Mouse (Mus musculus) midbrain, embryonic 12.5 days (tissue): ENCODE data around the gene Ndufa4l2. TPM values are rescaled to one million over a fixed set of nuclear protein-coding genes. Genes with fewer than 3 reads are reported as not detected.

Experiments
- ATAC-seq: fragments of 200-750 bp; cut with Nextera tagmentation; 2 replicates; pipeline ENCODE4 v1.8.0; 2017; ENCODE audit warnings: low read depth, moderate TSS enrichment, moderate library complexity; ENCODE audit not compliant: low FRiP score
- H3K27ac ChIP-seq: fragments of 300-500 bp; sonication (generic); replicated peaks from 2 replicates; pipeline ENCODE4 v1.5.1; 2016; ENCODE audit warnings: mild to moderate bottlenecking
- H3K27me3 ChIP-seq: fragments of 300-500 bp; sonication (generic); 2 replicates; pipeline ENCODE4 v1.6.1; 2016; ENCODE audit warnings: mild to moderate bottlenecking
- H3K36me3 ChIP-seq: fragments of 300-500 bp; sonication (generic); 2 replicates; pipeline ENCODE4 v1.6.1; 2016
- H3K4me1 ChIP-seq: fragments of 300-500 bp; sonication (generic); 2 replicates; pipeline ENCODE4 v1.6.1; 2016
- H3K4me2 ChIP-seq: fragments of 300-500 bp; sonication (generic); replicated peaks from 2 replicates; pipeline ENCODE4 v1.6.1; 2016; ENCODE audit warnings: mild to moderate bottlenecking, moderate library complexity
- H3K4me3 ChIP-seq: fragments of 300-500 bp; sonication (generic); 2 replicates; pipeline ENCODE4 v1.5.1; 2016; ENCODE audit warnings: mild to moderate bottlenecking
- H3K9ac ChIP-seq: fragments of 300-500 bp; sonication (generic); replicated peaks from 2 replicates; pipeline ENCODE4 v1.6.1; 2016; ENCODE audit warnings: mild to moderate bottlenecking, moderate library complexity
- H3K9me3 ChIP-seq: fragments of 300-500 bp; sonication (generic); 2 replicates; pipeline ENCODE4 v1.6.1; 2016; ENCODE audit warnings: mild to moderate bottlenecking
- WGBS: fragments of 180-500 bp; shearing (Covaris S2); methylation state at CpG from one replicate; pipeline ENCODE4 v1.1.7; 2016; 5-methylcytosine and 5-hydroxymethylcytosine counted together
- polyA plus RNA-seq: library from polyadenylated mRNA; unstranded; fragments of >200 nt; fragmentation: Nextera tagmentation; extraction: Ambion mirVana; gene quantifications from 2 replicates; pipeline ENCODE4 v1.2.1, GENCODE M21; 2016

Gene Ndufa4l2
- polyA plus RNA-seq: 7.0 and 7.6 TPM in 2 replicates

GRCm38 (mm10) chr10:127514764-127515163, at the start of gene Ndufa4l2:
Ndufa4l2 (plus strand) TSS chr10:127514967.
- Histone ChIP-seq H3K9ac (peak within 1 kb of the TSS; percentile 41; the same call in 1 of the 2 replicates), H3K9me3 (0 out of 2 replicates have a peak, but pooled peaks cover under 1% of the 10 kb centered on the region), H3K36me3 (peaks cover 20% of the 10 kb centered on the region), H3K27ac (peak within 1 kb of the TSS; percentile 95), H3K4me3 (peak within 1 kb of the TSS; percentile 19; the same call in 1 of the 2 replicates), H3K4me1 (peaks cover 78% of the 10 kb centered on the region), H3K4me2 (peak within 1 kb of the TSS; percentile 88), H3K27me3 (peaks cover 92% of the 10 kb centered on the region)
- WGBS: 8% methylated on average over 6 of the region's 6 CpGs
- ATAC-seq: no peak

GRCm38 (mm10) chr10:127471281-127471988, 43.3 kb upstream of the Ndufa4l2 start:
- H3K9me3 ChIP-seq: no peaks in the 10 kb centered on the region
- no peak for ATAC-seq
- no peaks in the 10 kb centered on the region for H3K4me1 ChIP-seq
- H3K36me3 ChIP-seq: peaks cover 46% of the 10 kb centered on the region
- H3K4me3 ChIP-seq: no peak overlapping the region
- no peak overlapping the region for H3K27ac ChIP-seq
- no peaks in the 10 kb centered on the region for H3K27me3 ChIP-seq
- no peak overlapping the region for H3K9ac ChIP-seq
- WGBS: 72% methylated on average over 15 of the region's 15 CpGs
- H3K4me2 ChIP-seq: no peak overlapping the region

GRCm38 (mm10) chr10:127472722-127473121, 42.0 kb upstream of the Ndufa4l2 start:
- Histone ChIP-seq H3K27ac (no peak overlapping the region), H3K27me3 (no peaks in the 10 kb centered on the region), H3K9ac (no peak overlapping the region), H3K4me1 (no peaks in the 10 kb centered on the region), H3K4me2 (no peak overlapping the region), H3K4me3 (no peak overlapping the region), H3K9me3 (no peaks in the 10 kb centered on the region), H3K36me3 (peaks cover 52% of the 10 kb centered on the region)
- 92% methylated on average over 9 of the region's 9 CpGs for WGBS
- no peak for ATAC-seq

DNA sequence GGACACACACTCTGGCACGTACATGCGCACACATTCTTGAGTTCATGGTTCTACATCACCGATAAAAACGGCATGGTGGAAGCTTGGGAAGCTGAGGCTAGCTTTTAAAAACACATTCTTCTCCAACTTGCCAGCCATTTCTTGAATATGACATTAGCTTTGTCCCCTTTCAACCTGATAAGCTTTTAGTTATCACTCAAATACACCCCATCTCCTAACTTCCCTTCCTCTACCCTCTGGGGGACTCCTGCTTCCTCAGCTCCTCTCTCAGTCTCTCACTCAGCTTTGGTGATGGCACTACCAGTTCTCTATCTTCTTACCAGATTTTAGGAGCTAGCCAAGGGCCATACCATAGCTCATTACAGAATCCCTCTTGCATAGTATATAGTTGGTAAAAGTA, 39.6 kb upstream of the Ndufa4l2 start:
- H3K4me1 ChIP-seq: no peaks in the 10 kb centered on the region
- H3K36me3 ChIP-seq: peaks cover 46% of the 10 kb centered on the region
- WGBS: 94% methylated on average over 4 of the region's 4 CpGs
- no peak overlapping the region for H3K4me2 ChIP-seq
- H3K27me3 ChIP-seq: no peaks in the 10 kb centered on the region
- ATAC-seq: no peak
- no peak overlapping the region for H3K4me3 ChIP-seq
- H3K9ac ChIP-seq: no peak overlapping the region
- no peaks in the 10 kb centered on the region for H3K9me3 ChIP-seq
- no peak overlapping the region for H3K27ac ChIP-seq

DNA sequence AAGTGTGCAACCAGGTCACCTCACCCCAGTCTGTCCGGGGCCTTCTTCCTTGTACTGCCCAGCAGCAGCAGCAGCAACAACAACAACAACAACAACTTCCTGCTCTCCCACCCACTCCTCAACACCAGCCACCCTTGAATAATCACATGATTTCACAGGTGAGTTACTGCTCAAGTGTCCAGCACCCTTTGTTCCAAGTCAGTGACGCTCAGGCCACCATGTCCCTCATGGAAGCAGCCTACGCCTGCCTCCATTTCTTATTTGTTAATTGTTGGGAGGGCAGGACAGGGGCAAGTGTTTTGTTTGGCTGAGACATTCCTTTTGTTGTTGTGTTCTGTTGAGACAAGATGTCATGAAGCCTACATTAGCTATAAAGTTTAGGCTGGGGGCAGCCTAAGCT, 38.2 kb upstream of the Ndufa4l2 start:
- no peaks in the 10 kb centered on the region for H3K27me3 ChIP-seq
- no peak overlapping the region for H3K4me3 ChIP-seq
- WGBS: 94% methylated on average over 3 of the region's 3 CpGs
- peaks cover 55% of the 10 kb centered on the region for H3K36me3 ChIP-seq
- H3K4me1 ChIP-seq: no peaks in the 10 kb centered on the region
- no peak overlapping the region for H3K4me2 ChIP-seq
- H3K9ac ChIP-seq: no peak overlapping the region
- no peak for ATAC-seq
- H3K9me3 ChIP-seq: no peaks in the 10 kb centered on the region
- no peak overlapping the region for H3K27ac ChIP-seq

GRCm38 (mm10) chr10:127477301-127477700, 37.5 kb upstream of the Ndufa4l2 start:
- 84% methylated on average over 7 of the region's 7 CpGs for WGBS
- peaks cover 53% of the 10 kb centered on the region for H3K36me3 ChIP-seq
- no peaks in the 10 kb centered on the region for H3K27me3 ChIP-seq

GRCm38 (mm10) chr10:127479131-127479530, 35.6 kb upstream of the Ndufa4l2 start:
- H3K4me2 ChIP-seq: no peak overlapping the region
- no peak overlapping the region for H3K27ac ChIP-seq
- H3K4me3 ChIP-seq: no peak overlapping the region
- no peaks in the 10 kb centered on the region for H3K27me3 ChIP-seq
- peaks cover 59% of the 10 kb centered on the region for H3K36me3 ChIP-seq
- no peaks in the 10 kb centered on the region for H3K4me1 ChIP-seq
- ATAC-seq: no peak
- H3K9me3 ChIP-seq: no peaks in the 10 kb centered on the region
- no peak overlapping the region for H3K9ac ChIP-seq
- 93% methylated on average over 4 of the region's 4 CpGs for WGBS

More at GRCm38 (mm10) chr10:127477301-127477700, 37.5 kb upstream of the Ndufa4l2 start:
- Histone ChIP-seq H3K4me3 (no peak overlapping the region), H3K4me1 (no peaks in the 10 kb centered on the region), H3K27ac (no peak overlapping the region), H3K9me3 (no peaks in the 10 kb centered on the region), H3K9ac (0 out of 2 replicates have a peak overlapping the region, but pooled peaks have one; percentile 4), H3K4me2 (no peak overlapping the region)
- ATAC-seq: no peak

- no peak overlapping the region for H3K4me2 ChIP-seq
- no peak overlapping the region for H3K4me3 ChIP-seq
- H3K9me3 ChIP-seq: no peaks in the 10 kb centered on the region
- no peaks in the 10 kb centered on the region for H3K4me1 ChIP-seq
- no peaks in the 10 kb centered on the region for H3K27me3 ChIP-seq
- peaks cover 64% of the 10 kb centered on the region for H3K36me3 ChIP-seq
- WGBS: 90% methylated on average over 19 of the region's 19 CpGs
- no peak for ATAC-seq
- no peak overlapping the region for H3K27ac ChIP-seq
- no peak overlapping the region for H3K9ac ChIP-seq
Measured at GRCm38 (mm10) chr10:127480833-127481813, 33.6 kb upstream of the Ndufa4l2 start.

- 91% methylated on average over 10 of the region's 10 CpGs for WGBS
- Histone ChIP-seq H3K36me3 (peaks cover 79% of the 10 kb centered on the region), H3K4me2 (no peak overlapping the region), H3K4me3 (no peak overlapping the region), H3K27ac (no peak overlapping the region), H3K4me1 (no peaks in the 10 kb centered on the region), H3K27me3 (no peaks in the 10 kb centered on the region), H3K9ac (no peak overlapping the region), H3K9me3 (no peaks in the 10 kb centered on the region)
- ATAC-seq: no peak
Measured at GRCm38 (mm10) chr10:127485235-127485634, 29.5 kb upstream of the Ndufa4l2 start.

GRCm38 (mm10) chr10:127488856-127489255, 25.9 kb upstream of the Ndufa4l2 start:
- Histone ChIP-seq H3K27me3 (no peaks in the 10 kb centered on the region), H3K36me3 (peaks cover 80% of the 10 kb centered on the region), H3K9ac (no peak overlapping the region), H3K4me3 (no peak overlapping the region), H3K27ac (no peak overlapping the region), H3K4me2 (no peak overlapping the region), H3K4me1 (no peaks in the 10 kb centered on the region), H3K9me3 (no peaks in the 10 kb centered on the region)
- ATAC-seq: no peak
- 90% methylated on average over 7 of the region's 7 CpGs for WGBS

DNA sequence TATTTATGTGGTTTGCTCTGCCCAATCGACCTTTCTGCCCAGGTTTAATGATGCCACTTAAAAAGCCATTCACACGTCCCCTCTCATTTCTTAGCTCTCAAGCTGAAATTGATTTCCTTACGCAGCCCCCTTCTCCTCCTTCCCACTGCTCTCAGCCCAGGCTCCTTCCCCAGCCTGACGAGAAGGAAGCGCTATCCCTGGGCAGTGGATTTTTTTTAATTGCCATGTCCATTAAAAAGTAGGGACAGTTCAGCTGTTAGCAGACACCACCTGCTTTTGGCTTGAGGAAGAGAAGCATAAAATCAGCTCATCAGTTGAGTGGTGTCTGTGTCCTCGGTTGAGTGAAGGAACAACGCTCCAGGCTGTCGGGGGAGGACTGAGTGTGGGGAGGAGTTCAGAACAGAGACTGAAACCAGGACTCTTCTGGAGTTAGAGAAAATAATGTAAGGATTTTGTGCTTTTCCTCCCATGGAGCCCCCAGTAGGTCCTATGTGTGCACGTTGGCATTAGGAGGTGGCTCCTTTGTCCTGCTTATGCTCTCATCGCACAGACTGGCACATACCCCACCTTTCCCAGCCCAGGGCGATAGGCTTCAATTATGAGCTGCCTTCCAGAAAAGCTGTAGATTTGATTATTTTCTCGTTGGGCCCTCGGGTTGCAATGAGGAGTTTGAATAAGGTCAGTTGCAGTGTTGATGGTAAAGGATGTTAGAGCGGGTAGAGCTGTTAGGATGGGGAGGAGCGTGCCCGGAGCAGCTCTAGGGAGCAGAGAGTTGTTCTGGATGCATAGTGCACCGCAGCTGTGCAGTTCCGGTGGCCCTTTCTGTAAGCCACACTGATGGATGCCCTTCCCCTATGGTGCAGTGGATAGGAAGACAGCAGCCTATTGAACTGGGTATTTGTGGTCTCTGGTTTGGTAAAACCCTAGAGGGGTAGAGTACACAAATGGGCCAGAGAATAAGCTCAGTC, 24.3 kb upstream of the Ndufa4l2 start:
- H3K36me3 ChIP-seq: peaks cover 80% of the 10 kb centered on the region
- no peak overlapping the region for H3K4me2 ChIP-seq
- 85% methylated on average over 18 of the region's 18 CpGs for WGBS
- no peak for ATAC-seq
- H3K9me3 ChIP-seq: no peaks in the 10 kb centered on the region
- no peaks in the 10 kb centered on the region for H3K4me1 ChIP-seq
- H3K9ac ChIP-seq: no peak overlapping the region
- no peaks in the 10 kb centered on the region for H3K27me3 ChIP-seq
- no peak overlapping the region for H3K4me3 ChIP-seq
- 0 out of 2 replicates have a peak overlapping the region, but pooled peaks have one; percentile 20 for H3K27ac ChIP-seq
